ENCODE assay signal across 16 mouse cellular contexts in genomic region chr6:72550025-72550424, GRCm38 (mm10). TPM values are rescaled to one million over a fixed set of nuclear protein-coding genes. Genes with fewer than 3 reads are reported as not detected.
A peak's percentile ranks its signal among the peaks of the same experiment; 100 is the strongest.
DNase-seq lines count a peak whose midpoint lies in the region; ATAC-seq and TF ChIP-seq lines count a peak whose summit lies in the region.
"Had no signal": no experiment of that assay in that cellular context is flagged by ENCODE, and none has a peak within 500 bp of the region (broad histone marks: within the 10 kb centered on the region; RNA-seq: fewer than 3 reads in every experiment).

No protein-coding gene starts in this region.

- no peak for TF ChIP-seq EP300 in heart, postnatal 0 days (IDR thresholded peaks at IDR 0.05; ENCODE audit: low read depth)
- TF ChIP-seq EP300 in MEL (IDR thresholded peaks at IDR 0.05; ENCODE audit: low read depth in 1 of 2, low read length in 2 of 2), result no peak

- TF ChIP-seq RAD21 in MEL (IDR thresholded peaks at IDR 0.05; ENCODE audit: low read depth, low read length), result no peak

- H3K27me3 ChIP-seq in heart, postnatal 0 days (ENCODE audit: control insufficient read depth, insufficient read depth, low read length), result no peaks in the 10 kb centered on the region
- H3K27me3 ChIP-seq in MEL (ENCODE audit: control insufficient read depth in 1 of 2, insufficient read depth in 2 of 2, low read length in 2 of 2), result no peaks in the 10 kb centered on the region
- no peaks in the 10 kb centered on the region for H3K27me3 ChIP-seq in limb, embryonic 10.5 days (ENCODE audit: low read depth, poor library complexity, severe bottlenecking)
- no peaks in the 10 kb centered on the region for H3K27me3 ChIP-seq in stomach, embryonic 14.5 days (ENCODE audit: control insufficient read depth, insufficient read depth, low read length)

- no peaks in the 10 kb centered on the region for H3K36me3 ChIP-seq in heart, postnatal 0 days (replicated peaks; ENCODE audit: control insufficient read depth, insufficient read depth, low read length)
- H3K36me3 ChIP-seq in MEL (ENCODE audit: control insufficient read depth in 1 of 2, insufficient read depth in 2 of 2, low read length in 2 of 2), result peaks cover 0 to 45% of the 10 kb centered on the region in 2 experiments; a peak in 2 of 4 replicates
- H3K36me3 ChIP-seq in limb, embryonic 10.5 days, result no peaks in the 10 kb centered on the region
- H3K36me3 ChIP-seq in stomach, embryonic 14.5 days (ENCODE audit: control insufficient read depth, insufficient read depth, low read length), result no peaks in the 10 kb centered on the region
- H3K36me3 ChIP-seq: hindbrain, embryonic 10.5 days had no signal

- no peak for TF ChIP-seq CTCF in heart, postnatal 0 days (IDR thresholded peaks at IDR 0.05; ENCODE audit: low read depth)
- no peak for TF ChIP-seq CTCF in MEL (IDR thresholded peaks at IDR 0.05 in 2 of 3, conservative IDR thresholded peaks at IDR 0.05 in 1 of 3; ENCODE audit: control insufficient read depth in 1 of 3, insufficient read depth in 1 of 3, low read depth in 2 of 3, low read length in 3 of 3, poor library complexity in 1 of 3, severe bottlenecking in 1 of 3)

- H3K4me1 ChIP-seq in heart, postnatal 0 days (ENCODE audit: control insufficient read depth, insufficient read depth), result no peaks in the 10 kb centered on the region
- H3K4me1 ChIP-seq in MEL (ENCODE audit: control insufficient read depth in 1 of 2, insufficient read depth in 2 of 2, low read length in 2 of 2), result peaks cover 32 to 55% of the 10 kb centered on the region in 2 experiments
- peaks cover 46% of the 10 kb centered on the region for H3K4me1 ChIP-seq in limb, embryonic 10.5 days
- peaks cover 23% of the 10 kb centered on the region; the same call in 1 of the 2 replicates for H3K4me1 ChIP-seq in stomach, embryonic 14.5 days (ENCODE audit: control insufficient read depth, insufficient read depth, low read length)

- WGBS in heart, postnatal 0 days, result 54% methylated on average over 6 of the region's 6 CpGs
- 73% methylated on average over 6 of the region's 6 CpGs for WGBS in limb, embryonic 10.5 days
- WGBS in stomach, embryonic 14.5 days, result 74% methylated on average over 6 of the region's 6 CpGs

- no peaks in the 10 kb centered on the region for H3K9me3 ChIP-seq in heart, postnatal 0 days (replicated peaks; ENCODE audit: control insufficient read depth, low read length)
- no peaks in the 10 kb centered on the region for H3K9me3 ChIP-seq in MEL (replicated peaks; ENCODE audit: insufficient read depth, low read length)
- H3K9me3 ChIP-seq in limb, embryonic 10.5 days (replicated peaks), result no peaks in the 10 kb centered on the region
- no peaks in the 10 kb centered on the region for H3K9me3 ChIP-seq in stomach, embryonic 14.5 days (ENCODE audit: control insufficient read depth, low read depth, low read length)

- DNase-seq in heart, postnatal 0 days (ENCODE audit: low spot score), result no peak
- no peak for DNase-seq in heart, postnatal 25 days (ENCODE audit: low spot score)
- DNase-seq in MEL (ENCODE audit: low read depth, low spot score), result no peak
- DNase-seq in limb, embryonic 10.5 days (ENCODE audit: low spot score), result no peak
- no peak for DNase-seq in cerebellum, adult 9-10 months
- DNase-seq in cerebellum, postnatal 36 days, result no peak
- no peak for DNase-seq in adrenal gland, postnatal 25 days
- DNase-seq: adrenal gland, postnatal 10 days; cerebellum, adult 18-20 months; kidney, adult 8-10 months; left cerebral cortex, postnatal 4 days had no signal

- peaks cover 25% of the 10 kb centered on the region for H3K79me2 ChIP-seq in MEL (ENCODE audit: control insufficient read depth, insufficient read depth, low read length, poor library complexity)

- intact Hi-C loops in heart, postnatal 25 days (cut with DNase I), result no loop called here

- H3K27ac ChIP-seq in heart, postnatal 0 days (ENCODE audit: low read depth), result peak overlapping the region; percentile 18
- peak overlapping the region; percentile 93 for H3K27ac ChIP-seq in MEL (ENCODE audit: control insufficient read depth, low read depth, low read length)
- H3K27ac ChIP-seq in limb, embryonic 10.5 days, result peak overlapping the region; percentile 92
- H3K27ac ChIP-seq in stomach, embryonic 14.5 days (ENCODE audit: low read length), result peak overlapping the region; percentile 64; the same call in 1 of the 2 replicates

- no peak overlapping the region for H3K9ac ChIP-seq in heart, postnatal 0 days (replicated peaks; ENCODE audit: low read depth, low read length)
- H3K9ac ChIP-seq in MEL (ENCODE audit: control insufficient read depth, low read depth, low read length, poor library complexity, severe bottlenecking), result peak overlapping the region; percentile 77
- no peak overlapping the region for H3K9ac ChIP-seq in stomach, embryonic 14.5 days (replicated peaks; ENCODE audit: low read depth, low read length)

- ATAC-seq in heart, postnatal 0 days (ENCODE audit: insufficient read depth, low read depth), result no peak
- ATAC-seq in stomach, embryonic 14.5 days (ENCODE audit: insufficient number of reproducible peaks, insufficient read depth, low FRiP score, low read depth), result no peak
- ATAC-seq: midbrain, embryonic 16.5 days had no signal

- no peak overlapping the region for H3K4me2 ChIP-seq in heart, postnatal 0 days (ENCODE audit: low read depth, low read length)
- no peak overlapping the region for H3K4me2 ChIP-seq in stomach, embryonic 14.5 days (replicated peaks; ENCODE audit: low read depth, low read length)

- H3K4me3 ChIP-seq in heart, postnatal 0 days (ENCODE audit: low read depth, low read length), result no peak overlapping the region
- peak overlapping the region; percentile 46 to 66 for H3K4me3 ChIP-seq in MEL (ENCODE audit: control insufficient read depth in 1 of 2, insufficient read depth in 1 of 2, low read depth in 2 of 2, low read length in 2 of 2)
- H3K4me3 ChIP-seq in limb, embryonic 10.5 days, result no peak overlapping the region
- H3K4me3 ChIP-seq in stomach, embryonic 14.5 days (ENCODE audit: low read depth, low read length), result no peak overlapping the region
- H3K4me3 ChIP-seq: hindbrain, embryonic 10.5 days had no signal

- TF ChIP-seq POLR2A in MEL (IDR thresholded peaks at IDR 0.05; ENCODE audit: control insufficient read depth in 1 of 2, insufficient read depth in 1 of 2, low read depth in 1 of 2, low read length in 2 of 2, poor library complexity in 1 of 2), result no peak

TF ChIP-seq in MEL, 35 proteins besides CTCF, POLR2A, EP300 and RAD21 (continues in another document):
- TF ChIP-seq USF1 (IDR thresholded peaks at IDR 0.05; ENCODE audit: low read depth, low read length) (no peak), USF2 (IDR thresholded peaks at IDR 0.05; ENCODE audit: borderline replicate concordance in 1 of 2, insufficient read depth in 1 of 2, low read depth in 1 of 2, low read length in 2 of 2) (no peak), MAX (IDR thresholded peaks at IDR 0.05; ENCODE audit: low read length) (no peak), CHD1 (IDR thresholded peaks at IDR 0.05; ENCODE audit: low read depth, low read length) (no peak), HCFC1 (IDR thresholded peaks at IDR 0.05; ENCODE audit: low read depth, low read length) (no peak)

RNA-seq across cellular contexts. Expression of gene Capg, which starts 5.8 kb away (rescaled TPM):
- total RNA-seq in heart, postnatal 0 days (2014; rRNA removed; ENCODE audit: low replicate concordance), result 25.1 and 53.6 TPM in 2 replicates
- 24.9 and 25.9 TPM in 2 replicates for polyA plus RNA-seq in heart, postnatal 0 days (2015; fragmentation: Nextera tagmentation; extraction: Ambion mirVana)
- total RNA-seq in heart, postnatal 25 days (2021), result 1 to 10 TPM; 6.5 to 8.7 TPM
- 222 and 241 TPM in 2 replicates for total RNA-seq in MEL (2012; rRNA removed)
- 100 to 1,000 TPM in 1 of 2 experiments, not detected in 1; 283 TPM for polyA plus RNA-seq in MEL (2012; ENCODE audit: insufficient read depth in 1 of 2, insufficient read length in 2 of 2, low read depth in 1 of 2, low replicate concordance in 2 of 2, missing spikeins in 1 of 2)
- polyA plus RNA-seq in limb, embryonic 10.5 days (2016; fragmentation: Nextera tagmentation; extraction: Ambion mirVana), result 20.8 and 23.3 TPM in 2 replicates
- polyA plus RNA-seq in stomach, embryonic 14.5 days (2014; fragmentation: Nextera tagmentation; extraction: Ambion mirVana), result 82.6 and 85.0 TPM in 2 replicates
- total RNA-seq in adrenal gland, postnatal 25 days (2021), result 30.3 and 48.1 TPM in 2 replicates

RNA-seq across cellular contexts. Expression of gene Sh2d6, which starts 28.5 kb away (rescaled TPM):
- total RNA-seq in heart, postnatal 0 days (2014; rRNA removed; ENCODE audit: low replicate concordance), result not detected in 2 replicates
- polyA plus RNA-seq in heart, postnatal 0 days (2015; fragmentation: Nextera tagmentation; extraction: Ambion mirVana), result not detected in 2 replicates
- total RNA-seq in heart, postnatal 25 days (2021), result not detected
- not detected in 2 replicates for total RNA-seq in MEL (2012; rRNA removed)
- polyA plus RNA-seq in MEL (2012; ENCODE audit: insufficient read depth in 1 of 2, insufficient read length in 2 of 2, low read depth in 1 of 2, low replicate concordance in 2 of 2, missing spikeins in 1 of 2), result under 1 TPM in 1 of 2 experiments, not detected in 1; 0.17 TPM
- polyA plus RNA-seq in limb, embryonic 10.5 days (2016; fragmentation: Nextera tagmentation; extraction: Ambion mirVana), result 0.15 TPM in 1 of 2 replicates, not detected in the other
- polyA plus RNA-seq in stomach, embryonic 14.5 days (2014; fragmentation: Nextera tagmentation; extraction: Ambion mirVana), result 0.32 TPM in 1 of 2 replicates, not detected in the other
- total RNA-seq in adrenal gland, postnatal 25 days (2021), result 0.39 TPM in 1 of 2 replicates, not detected in the other
- polyA plus RNA-seq: CD4-positive, CD25-positive, alpha-beta regulatory T cell, adult 4 months; embryonic facial prominence, embryonic 11.5 days had no signal

RNA-seq across cellular contexts. Expression of gene Elmod3, which starts 48.2 kb away (rescaled TPM):
- total RNA-seq in heart, postnatal 0 days (2014; rRNA removed; ENCODE audit: low replicate concordance), result 21.9 and 30.9 TPM in 2 replicates
- 17.6 and 18.6 TPM in 2 replicates for polyA plus RNA-seq in heart, postnatal 0 days (2015; fragmentation: Nextera tagmentation; extraction: Ambion mirVana)
- total RNA-seq in heart, postnatal 25 days (2021), result 10 to 100 TPM; 11.3 to 19.8 TPM
- total RNA-seq in MEL (2012; rRNA removed), result 4.2 and 4.6 TPM in 2 replicates
- polyA plus RNA-seq in MEL (2012; ENCODE audit: insufficient read depth in 1 of 2, insufficient read length in 2 of 2, low read depth in 1 of 2, low replicate concordance in 2 of 2, missing spikeins in 1 of 2), result 10 to 100 TPM in 1 of 2 experiments, not detected in 1; 14.1 TPM
- 14.0 and 14.6 TPM in 2 replicates for polyA plus RNA-seq in limb, embryonic 10.5 days (2016; fragmentation: Nextera tagmentation; extraction: Ambion mirVana)
- polyA plus RNA-seq in stomach, embryonic 14.5 days (2014; fragmentation: Nextera tagmentation; extraction: Ambion mirVana), result 19.0 and 19.1 TPM in 2 replicates
- 23.3 and 24.4 TPM in 2 replicates for total RNA-seq in adrenal gland, postnatal 25 days (2021)

RNA-seq across cellular contexts. Expression of gene Retsat, which starts 48.2 kb away (rescaled TPM):
- total RNA-seq in heart, postnatal 0 days (2014; rRNA removed; ENCODE audit: low replicate concordance), result 21.8 and 41.8 TPM in 2 replicates
- polyA plus RNA-seq in heart, postnatal 0 days (2015; fragmentation: Nextera tagmentation; extraction: Ambion mirVana), result 64.4 and 69.1 TPM in 2 replicates
- 100 to 1,000 TPM; 155 to 157 TPM for total RNA-seq in heart, postnatal 25 days (2021)
- 35.1 and 40.3 TPM in 2 replicates for total RNA-seq in MEL (2012; rRNA removed)
- polyA plus RNA-seq in MEL (2012; ENCODE audit: insufficient read depth in 1 of 2, insufficient read length in 2 of 2, low read depth in 1 of 2, low replicate concordance in 2 of 2, missing spikeins in 1 of 2), result 10 to 100 TPM in 1 of 2 experiments, not detected in 1; 61.5 TPM
- polyA plus RNA-seq in limb, embryonic 10.5 days (2016; fragmentation: Nextera tagmentation; extraction: Ambion mirVana), result 9.9 and 10.1 TPM in 2 replicates
- 17.0 and 21.9 TPM in 2 replicates for polyA plus RNA-seq in stomach, embryonic 14.5 days (2014; fragmentation: Nextera tagmentation; extraction: Ambion mirVana)
- total RNA-seq in adrenal gland, postnatal 25 days (2021), result 309 and 334 TPM in 2 replicates

Comparison
In these comparisons a context has a peak if more than half of its experiments do, and no peak if none do; other contexts are left out.
1. H3K27ac ChIP-seq: peak in every context shown above with its lines; median percentile 93 in MEL; 92 in limb, embryonic 10.5 days; 64 in stomach, embryonic 14.5 days; 18 in heart, postnatal 0 days.
2. H3K4me3 ChIP-seq: peak in MEL (2 of 2); none in heart, postnatal 0 days (single experiment), limb, embryonic 10.5 days (single experiment) and stomach, embryonic 14.5 days (single experiment).